Mouse (Mus musculus) midbrain, embryonic 14.5 days (tissue): Measurements from ENCODE around the gene Ankrd10. TPM values are rescaled to one million over a fixed set of nuclear protein-coding genes. Genes with fewer than 3 reads are reported as not detected.

Source experiments
- ATAC-seq: fragments of 200-750 bp; cut with Nextera tagmentation; 2 replicates; pipeline ENCODE4 v1.8.0; 2017; ENCODE audit warnings: moderate number of reproducible peaks, moderate library complexity; ENCODE audit not compliant: low FRiP score, low TSS enrichment
- DNase-seq: peaks from one replicate; pipeline ENCODE4 v3.0.0-alpha.2; 2015
- H3K27ac ChIP-seq: fragments of 300-500 bp; sonication (generic); replicated peaks from 2 replicates; pipeline ENCODE4 v1.5.1; 2014; ENCODE audit warnings: mild to moderate bottlenecking, low read depth, low read length, moderate library complexity
- H3K27me3 ChIP-seq: fragments of 300-500 bp; sonication (generic); 2 replicates; pipeline ENCODE4 v1.6.1; 2014; ENCODE audit warnings: low read length, control low read depth, mixed read lengths; ENCODE audit not compliant: control insufficient read depth, insufficient read depth
- H3K36me3 ChIP-seq: fragments of 300-500 bp; sonication (generic); 2 replicates; pipeline ENCODE4 v1.6.1; 2014; ENCODE audit warnings: low read length, control low read depth; ENCODE audit not compliant: control insufficient read depth, insufficient read depth
- H3K4me1 ChIP-seq: fragments of 300-500 bp; sonication (generic); 2 replicates; pipeline ENCODE4 v1.6.1; 2014; ENCODE audit warnings: mild to moderate bottlenecking, antibody characterized with exemption, low read length, control low read depth; ENCODE audit not compliant: control insufficient read depth, insufficient read depth
- H3K4me2 ChIP-seq: fragments of 300-500 bp; sonication (generic); 2 replicates; pipeline ENCODE4 v1.6.1; 2014; ENCODE audit warnings: mild to moderate bottlenecking, low read length, moderate library complexity
- H3K4me3 ChIP-seq: fragments of 300-500 bp; sonication (generic); replicated peaks from 2 replicates; pipeline ENCODE4 v1.5.1; 2014; ENCODE audit warnings: low read depth, low read length
- H3K9ac ChIP-seq: fragments of 300-500 bp; sonication (generic); replicated peaks from 2 replicates; pipeline ENCODE4 v1.6.1; 2014; ENCODE audit warnings: mild to moderate bottlenecking, low read length, moderate library complexity
- H3K9me3 ChIP-seq: fragments of 300-500 bp; sonication (generic); 2 replicates; pipeline ENCODE4 v1.6.1; 2016; ENCODE audit warnings: low read length, control low read depth, mixed read lengths; ENCODE audit not compliant: control insufficient read depth
- WGBS: fragments of 180-500 bp; shearing (Covaris S2); extraction: QIAGEN DNeasy Blood & Tissue Kit; methylation state at CpG from one replicate; pipeline ENCODE4 v1.1.7; 2014; 5-methylcytosine and 5-hydroxymethylcytosine counted together
- polyA plus RNA-seq: library from polyadenylated mRNA; unstranded; fragments of >200 nt; fragmentation: Nextera tagmentation; extraction: Ambion mirVana; gene quantifications from 2 replicates; pipeline ENCODE4 v1.2.1, GENCODE M21; 2014

The Ankrd10 gene
- polyA plus RNA-seq, 1 experiment from 2014 or later = 99.8 TPM

DNA sequence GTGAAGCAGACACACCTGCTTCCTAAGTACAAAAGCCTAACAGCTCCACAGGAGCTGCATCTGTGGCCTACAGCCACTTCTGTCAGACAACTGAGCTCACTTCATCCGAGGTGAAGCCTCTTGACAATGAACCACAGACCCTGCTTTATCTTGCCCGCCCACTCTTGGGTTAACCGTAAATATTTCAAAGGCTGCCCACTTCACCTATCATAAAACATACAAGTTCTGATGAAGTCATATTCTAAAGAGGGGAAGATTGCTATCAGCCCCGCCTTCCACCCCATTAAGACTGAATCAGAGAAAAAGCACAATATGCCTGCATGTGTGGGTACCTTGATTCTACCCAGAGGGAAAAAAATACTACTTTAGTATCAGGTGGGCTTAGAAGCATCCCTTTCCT, 10.5 kb downstream of the Ankrd10 start:
- H3K4me3 ChIP-seq = no peak overlapping the region
- H3K9ac ChIP-seq = no peak overlapping the region
- H3K36me3 ChIP-seq = peaks cover 69% of the 10 kb centered on the region
- DNase-seq (no peak), ATAC-seq (no peak)
- 92% methylated on average over 4 of the region's 4 CpGs for WGBS
- no peaks in the 10 kb centered on the region for H3K9me3 ChIP-seq
- no peak overlapping the region for H3K27ac ChIP-seq
- no peaks in the 10 kb centered on the region for H3K4me1 ChIP-seq
- no peak overlapping the region for H3K4me2 ChIP-seq
- no peaks in the 10 kb centered on the region for H3K27me3 ChIP-seq

DNA sequence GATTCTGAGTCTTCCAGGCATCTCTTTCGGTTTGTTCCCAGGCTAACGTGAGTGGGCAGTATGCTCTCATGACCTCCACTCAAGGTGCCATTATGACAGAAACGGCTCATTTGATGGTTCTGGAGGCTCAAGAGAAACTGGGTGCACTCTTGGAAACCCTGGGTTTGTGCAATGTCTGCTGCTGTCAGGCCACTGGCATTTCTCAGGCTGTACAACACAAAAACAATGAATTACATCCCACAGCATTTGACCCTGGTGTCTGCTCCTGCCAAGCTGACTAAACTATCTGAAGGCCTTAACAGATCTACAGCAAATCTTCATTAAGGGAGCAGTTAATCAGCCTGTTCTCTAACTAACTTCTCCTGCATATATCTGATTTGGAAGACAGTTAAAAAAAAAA, 16.5 kb downstream of the Ankrd10 start:
- Histone ChIP-seq H3K9me3 (no peaks in the 10 kb centered on the region), H3K9ac (no peak overlapping the region), H3K4me2 (no peak overlapping the region), H3K36me3 (peaks cover 79% of the 10 kb centered on the region), H3K27ac (no peak overlapping the region), H3K27me3 (no peaks in the 10 kb centered on the region), H3K4me1 (no peaks in the 10 kb centered on the region), H3K4me3 (no peak overlapping the region)
- DNase-seq (no peak), ATAC-seq (no peak)
- 93% methylated on average over 3 of the region's 3 CpGs for WGBS

DNA sequence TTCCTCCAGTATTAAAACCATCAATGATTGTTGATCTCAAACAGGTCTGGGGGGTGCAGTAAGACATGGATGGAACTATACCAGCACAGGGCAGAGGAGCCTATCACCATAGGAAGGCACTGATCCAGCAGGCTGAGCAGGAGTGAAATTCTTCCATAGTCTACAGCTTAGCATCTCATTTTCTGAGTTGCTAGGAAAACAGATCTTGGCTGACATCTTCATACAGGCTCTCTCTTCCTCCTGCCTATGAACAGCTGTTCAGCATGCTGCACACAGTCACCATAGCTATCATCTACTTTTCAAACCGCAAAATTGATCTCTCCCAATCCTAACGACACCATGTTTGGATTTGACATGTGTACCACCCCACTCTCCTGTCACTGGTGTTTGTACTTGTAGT, 17.5 kb downstream of the Ankrd10 start:
- H3K9ac ChIP-seq = no peak overlapping the region
- WGBS = 89% methylated on average over 2 of the region's 2 CpGs
- H3K27me3 ChIP-seq = no peaks in the 10 kb centered on the region
- H3K4me1 ChIP-seq = no peaks in the 10 kb centered on the region
- DNase-seq (no peak), ATAC-seq (no peak)
- peaks cover 82% of the 10 kb centered on the region for H3K36me3 ChIP-seq
- no peak overlapping the region for H3K4me2 ChIP-seq
- H3K27ac ChIP-seq = no peak overlapping the region
- no peaks in the 10 kb centered on the region for H3K9me3 ChIP-seq
- H3K4me3 ChIP-seq = no peak overlapping the region

DNA sequence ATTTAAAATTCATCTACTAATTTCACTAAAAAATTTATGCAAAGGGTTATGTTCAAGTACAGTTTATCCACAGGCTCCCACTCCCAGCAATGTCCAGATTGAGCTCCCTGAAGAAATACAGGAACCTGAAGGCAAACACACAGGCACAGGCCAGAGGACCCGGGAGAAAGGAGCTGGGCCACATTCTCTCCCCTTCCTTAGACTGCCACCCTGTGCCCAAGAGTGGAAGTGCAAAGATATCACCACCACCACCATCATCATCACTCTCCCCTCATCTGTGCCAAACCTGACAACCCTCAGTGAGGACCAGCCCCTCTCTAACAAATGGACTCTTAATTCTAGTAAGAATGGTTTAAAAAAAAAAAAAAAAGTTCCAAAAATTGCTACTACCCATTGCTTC, 19.3 kb downstream of the Ankrd10 start:
- ATAC-seq = no peak
- Histone ChIP-seq H3K27ac (no peak overlapping the region), H3K4me2 (no peak overlapping the region), H3K4me3 (no peak overlapping the region), H3K36me3 (peaks cover 91% of the 10 kb centered on the region), H3K9ac (no peak overlapping the region), H3K9me3 (no peaks in the 10 kb centered on the region), H3K27me3 (no peaks in the 10 kb centered on the region), H3K4me1 (no peaks in the 10 kb centered on the region)
- 3% methylated on average over 1 of the region's 1 CpGs for WGBS
- DNase-seq = peak; percentile 69

DNA sequence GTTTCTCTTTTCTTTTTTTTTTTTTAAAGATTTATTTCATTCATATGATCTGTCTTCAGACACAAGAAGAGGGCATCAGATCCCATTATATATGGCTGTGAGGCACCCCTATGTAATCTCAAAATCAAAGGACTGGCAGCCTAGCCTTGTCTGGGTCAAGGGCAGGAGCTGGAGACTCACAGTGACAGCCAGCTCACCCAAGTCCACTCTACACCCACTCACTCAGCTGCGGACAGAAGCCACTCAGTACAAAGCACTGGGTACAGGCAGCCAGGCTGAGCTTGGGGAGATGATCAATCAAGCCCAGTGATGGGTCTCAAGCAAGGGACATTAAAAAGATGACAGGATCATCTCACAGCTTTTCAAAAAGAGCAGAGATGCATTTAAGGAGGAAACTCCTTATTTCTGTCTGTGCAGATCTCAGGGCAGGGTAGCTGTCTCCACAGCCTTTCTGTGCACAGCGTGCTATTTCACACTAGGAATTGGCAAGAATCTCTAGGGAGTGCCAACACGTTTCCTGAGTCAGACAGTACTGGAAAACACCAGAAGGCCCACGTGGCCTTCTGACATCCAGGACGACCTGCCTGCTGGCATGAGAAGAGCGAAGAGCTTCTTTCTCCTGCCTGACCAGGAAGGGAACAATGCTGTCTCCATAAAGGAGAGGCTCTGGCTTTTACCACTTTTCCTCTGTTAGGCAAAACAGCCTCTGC, 21.3 kb downstream of the Ankrd10 start:
- ATAC-seq (no peak), DNase-seq (no peak)
- Histone ChIP-seq H3K27ac (no peak overlapping the region), H3K4me1 (no peaks in the 10 kb centered on the region), H3K4me2 (no peak overlapping the region), H3K27me3 (no peaks in the 10 kb centered on the region), H3K4me3 (no peak overlapping the region), H3K36me3 (peaks cover 90% of the 10 kb centered on the region), H3K9ac (no peak overlapping the region), H3K9me3 (no peaks in the 10 kb centered on the region)
- 86% methylated on average over 6 of the region's 6 CpGs for WGBS

DNA sequence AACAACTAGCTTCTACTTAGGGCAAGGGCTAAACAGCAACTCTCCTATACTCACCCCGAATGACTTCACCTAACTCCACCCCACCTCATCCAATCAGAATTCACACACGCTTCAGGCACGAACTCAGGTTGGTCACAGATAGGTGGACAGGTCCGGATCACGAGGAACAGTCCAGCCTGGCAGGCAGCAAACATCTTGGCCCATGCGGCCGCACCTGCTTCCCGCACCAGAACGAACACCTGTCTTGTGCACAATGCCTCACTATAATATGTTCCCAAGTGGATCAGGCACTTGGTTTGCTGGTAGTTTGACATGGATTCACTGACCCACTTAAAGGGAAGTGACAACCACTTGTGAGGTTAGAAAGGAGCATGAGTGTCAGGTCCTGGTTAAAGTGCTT, 26.7 kb downstream of the Ankrd10 start:
- Histone ChIP-seq H3K9me3 (0 out of 2 replicates have a peak, but pooled peaks cover 4% of the 10 kb centered on the region), H3K4me1 (no peaks in the 10 kb centered on the region), H3K4me3 (no peak overlapping the region), H3K4me2 (no peak overlapping the region), H3K36me3 (peaks cover 47% of the 10 kb centered on the region), H3K9ac (no peak overlapping the region), H3K27ac (no peak overlapping the region), H3K27me3 (no peaks in the 10 kb centered on the region)
- ATAC-seq (no peak), DNase-seq (no peak)
- WGBS = 99% methylated on average over 9 of the region's 9 CpGs

DNA sequence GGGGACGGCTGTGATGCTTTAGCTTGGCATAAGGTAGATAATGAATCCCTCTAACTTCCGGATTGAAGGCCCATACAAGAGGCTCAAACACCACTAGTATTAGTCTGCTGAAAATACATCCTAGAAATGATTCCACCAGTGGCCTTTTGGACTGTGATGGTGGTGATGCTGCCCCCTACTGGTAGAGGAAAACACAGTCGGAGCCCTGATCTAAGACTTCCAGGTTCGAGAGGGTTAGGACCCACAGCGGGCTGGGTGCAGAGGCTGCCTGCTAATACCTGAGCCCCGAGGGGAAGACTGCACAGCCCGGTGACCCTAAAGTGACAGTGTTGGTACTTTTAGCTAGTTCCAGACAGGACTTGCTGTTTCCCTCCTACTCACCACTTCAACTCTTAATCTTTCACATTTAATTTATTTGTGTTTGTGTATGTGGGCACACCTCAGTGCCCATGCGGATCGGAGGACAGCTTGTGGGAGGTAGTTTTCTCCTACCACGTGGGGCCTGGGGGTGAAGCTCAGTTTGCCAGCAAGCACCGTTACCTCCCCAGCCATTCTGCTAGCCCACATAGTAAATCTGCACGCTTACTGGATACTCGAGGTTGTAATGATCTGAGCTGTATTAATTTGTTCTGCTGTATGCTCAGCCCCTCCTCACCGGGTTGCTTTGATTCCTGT, 33.4 kb downstream of the Ankrd10 start:
- no peak overlapping the region for H3K4me2 ChIP-seq
- no peaks in the 10 kb centered on the region for H3K4me1 ChIP-seq
- H3K27me3 ChIP-seq = no peaks in the 10 kb centered on the region
- H3K4me3 ChIP-seq = no peak overlapping the region
- ATAC-seq (no peak), DNase-seq (peak; percentile 86)
- H3K36me3 ChIP-seq = no peaks in the 10 kb centered on the region
- WGBS = 42% methylated on average over 14 of the region's 14 CpGs
- no peak overlapping the region for H3K9ac ChIP-seq
- H3K9me3 ChIP-seq = no peaks in the 10 kb centered on the region
- no peak overlapping the region for H3K27ac ChIP-seq

DNA sequence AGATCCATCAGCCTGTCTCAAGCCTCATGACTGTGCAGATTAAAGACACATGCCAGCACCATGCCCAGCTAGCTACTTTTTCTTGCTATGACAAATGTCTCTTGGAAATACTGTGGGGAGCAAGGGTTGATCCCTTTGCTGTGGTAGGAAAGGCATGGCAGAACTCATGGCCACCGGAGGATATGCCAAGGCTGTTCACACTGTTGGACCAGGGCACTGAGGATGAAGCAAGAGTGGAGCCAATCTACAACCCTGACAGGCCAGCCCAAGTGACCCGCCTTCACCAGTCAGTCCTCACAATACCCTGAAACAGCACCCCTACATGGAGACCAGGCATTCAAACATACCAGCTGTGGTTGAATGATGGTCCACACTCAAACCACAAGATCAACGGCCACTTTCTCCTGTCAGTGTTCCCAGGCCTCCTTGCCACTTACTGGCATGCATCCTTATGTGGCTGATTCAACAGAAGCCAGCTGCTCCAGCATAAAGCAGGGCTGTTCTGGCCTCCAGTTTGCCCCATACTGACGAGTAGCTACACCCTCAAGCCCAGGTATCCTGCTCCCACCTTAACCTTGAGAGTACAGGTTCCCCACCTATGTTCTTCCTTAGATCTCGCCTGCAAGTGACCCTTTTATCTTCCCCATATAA, 35.1 kb downstream of the Ankrd10 start:
- no peaks in the 10 kb centered on the region for H3K9me3 ChIP-seq
- H3K36me3 ChIP-seq = no peaks in the 10 kb centered on the region
- H3K27me3 ChIP-seq = no peaks in the 10 kb centered on the region
- no peak overlapping the region for H3K4me3 ChIP-seq
- H3K4me1 ChIP-seq = no peaks in the 10 kb centered on the region
- H3K4me2 ChIP-seq = no peak overlapping the region
- 87% methylated on average over 5 of the region's 5 CpGs for WGBS
- no peak overlapping the region for H3K27ac ChIP-seq
- DNase-seq = no peak
- H3K9ac ChIP-seq = no peak overlapping the region
- no peak for ATAC-seq
